Mouse (Mus musculus) mesoderm, embryonic 11.5 days (tissue): Measurements from ENCODE around the gene Tob2.

Source experiments
- DNase-seq: peaks from one replicate; pipeline ENCODE4 v3.0.0-alpha.2; 2012; ENCODE audit warnings: low read depth, low spot score

The Tob2 gene

DNA sequence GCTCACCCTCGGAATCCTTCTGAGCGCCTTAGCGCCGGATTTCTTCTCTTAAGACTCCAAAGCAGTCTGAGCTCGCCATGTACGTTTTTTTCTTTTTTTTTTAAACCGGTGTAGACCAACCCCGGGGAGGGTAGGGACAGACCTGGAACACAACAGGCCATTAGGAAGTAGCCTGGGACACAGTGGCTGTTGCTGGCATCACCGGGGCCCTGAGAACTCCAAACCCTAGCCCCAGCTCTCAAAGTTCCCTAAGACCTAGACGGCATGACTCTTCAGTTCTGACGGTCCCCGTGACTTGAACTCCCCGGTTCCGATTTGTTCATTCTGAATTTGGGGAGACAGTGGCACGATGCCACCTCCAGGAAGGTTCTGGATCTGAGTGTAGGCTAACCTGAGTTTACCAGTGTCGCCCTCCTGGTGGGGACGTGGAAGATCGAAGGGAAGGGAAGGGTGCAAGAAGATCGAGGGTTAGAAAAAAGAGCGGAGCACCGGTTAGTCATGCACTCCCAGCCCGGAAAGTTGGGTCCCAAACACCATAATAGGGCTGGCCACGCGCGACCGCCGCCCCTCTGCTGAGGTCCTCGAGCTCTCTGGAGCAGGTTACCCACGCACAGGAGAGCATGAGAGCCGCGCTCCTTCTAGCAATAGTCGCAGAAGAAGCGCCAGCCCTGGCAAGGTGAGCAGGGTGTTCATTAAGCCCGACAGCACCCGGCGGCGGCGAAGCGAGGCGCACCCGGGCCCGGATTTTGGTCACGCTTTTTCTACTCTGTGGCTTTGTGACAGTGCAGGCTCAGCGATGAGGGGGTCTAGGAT lies at the start of gene Tob2:
Gene Tob2 (minus strand): TSS at position 280 of the 813 bp plus-strand sequence.
- peak; percentile 11 for DNase-seq

DNA sequence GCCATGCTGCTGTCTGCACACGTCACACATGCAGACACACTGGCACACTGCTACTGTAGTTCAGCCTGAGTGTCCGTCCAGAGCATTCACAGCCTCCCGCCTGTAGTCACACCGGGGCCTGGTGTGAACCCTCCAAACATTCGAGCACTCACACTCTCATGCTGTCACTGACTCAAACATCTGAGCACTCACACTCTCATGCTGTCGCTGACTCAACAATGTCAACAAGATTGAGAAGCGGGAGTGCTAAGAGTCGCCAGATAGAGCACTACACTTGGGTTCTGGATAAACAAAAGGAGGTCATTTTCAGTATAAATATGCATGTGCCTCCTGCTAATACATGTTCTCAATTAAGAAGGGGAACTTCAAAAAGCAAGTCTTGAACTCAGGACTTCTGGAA lies 49.4 kb upstream of the Tob2 start:
- DNase-seq, result no peak

DNA sequence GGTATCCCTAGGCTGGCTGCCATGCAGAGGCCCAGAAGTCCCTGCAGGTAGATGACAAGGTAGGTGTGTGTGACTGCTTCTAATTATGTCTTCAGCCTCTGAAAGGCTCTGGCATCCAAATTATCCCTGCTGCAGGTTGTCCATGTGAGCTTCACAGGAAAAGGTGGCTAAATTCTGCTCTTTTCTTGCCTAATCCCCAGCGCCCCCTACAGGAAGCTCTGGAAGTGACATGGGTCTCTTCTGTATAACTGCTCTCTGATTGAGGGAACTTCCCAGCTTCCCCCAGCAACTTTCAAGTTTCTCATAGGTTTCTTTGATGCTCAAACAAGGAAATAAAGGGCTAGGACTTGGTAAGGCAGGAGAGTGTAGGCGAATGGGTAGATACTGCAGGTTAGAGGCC lies 46.3 kb upstream of the Tob2 start:
- peak; percentile 67 for DNase-seq

DNA sequence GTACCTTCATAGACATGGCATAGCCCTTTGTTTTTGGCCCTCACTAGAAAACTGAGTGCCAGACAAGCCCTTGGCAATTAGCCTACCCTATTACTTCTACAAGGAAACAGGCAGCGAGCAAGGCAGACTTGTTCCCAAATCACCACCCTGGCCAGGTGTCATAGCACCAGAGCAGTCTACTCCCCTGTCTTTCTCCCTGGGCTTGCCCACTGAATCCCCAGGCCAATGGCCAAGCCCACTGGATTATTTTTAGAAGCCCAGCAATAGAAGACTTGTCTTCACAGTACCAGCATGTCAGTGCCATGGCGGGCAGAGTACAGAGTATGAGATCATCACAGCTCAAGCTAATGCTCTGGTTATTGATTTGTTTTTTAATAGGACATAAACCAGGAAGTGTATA lies 40.2 kb upstream of the Tob2 start:
- no peak for DNase-seq

DNA sequence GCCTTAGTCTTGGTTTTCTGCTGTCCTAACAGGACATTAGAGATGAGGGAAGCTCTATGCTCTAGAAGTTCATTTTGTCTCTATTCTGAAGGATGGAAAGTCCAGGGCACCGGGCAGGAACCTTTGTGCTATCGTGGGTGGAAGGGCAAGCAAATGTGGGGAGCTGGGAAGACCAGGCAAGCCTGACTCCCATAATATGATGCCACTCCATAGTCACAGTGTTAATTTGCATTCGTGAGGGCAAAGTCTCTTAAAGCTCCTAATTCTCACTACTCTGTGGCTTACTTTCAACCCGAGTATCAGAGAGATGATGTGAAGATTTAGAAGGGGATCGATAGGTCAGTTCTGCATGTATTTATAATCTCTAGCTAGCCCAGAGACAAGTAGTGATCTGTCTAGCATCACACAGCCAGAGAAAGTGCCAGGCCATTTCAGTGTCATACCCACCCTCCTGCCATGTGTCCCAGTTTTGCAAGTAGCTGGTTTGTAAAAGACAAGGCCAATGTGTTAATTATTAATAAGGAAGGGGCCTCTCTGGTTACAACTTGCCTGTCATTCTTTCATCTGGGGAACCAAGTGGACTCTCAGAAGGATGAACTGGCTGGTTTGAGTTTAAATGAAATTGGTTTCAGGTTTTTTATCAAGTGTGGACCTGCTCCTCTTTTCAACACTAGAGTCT lies 39.1 kb upstream of the Tob2 start:
- no peak for DNase-seq

DNA sequence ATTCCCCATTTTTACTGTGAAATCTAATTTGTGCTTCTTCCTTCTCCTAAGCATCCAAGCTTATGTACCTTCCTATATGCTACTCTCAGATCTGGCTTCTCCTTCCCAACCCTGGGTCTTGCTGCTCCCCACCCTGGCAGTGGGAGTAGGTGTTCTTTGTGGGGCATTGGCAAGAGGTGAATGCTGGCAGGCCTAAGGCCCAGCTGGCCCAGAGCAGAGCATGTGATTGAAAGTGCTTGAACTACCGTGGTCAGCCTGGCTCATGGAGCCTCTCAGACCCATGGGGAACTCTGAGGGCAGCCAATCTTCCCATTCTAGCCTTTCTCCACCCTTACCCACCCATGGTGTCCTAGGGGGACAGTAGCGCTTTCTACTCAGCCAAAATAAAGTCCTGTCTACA lies 37.8 kb upstream of the Tob2 start:
- no peak for DNase-seq

DNA sequence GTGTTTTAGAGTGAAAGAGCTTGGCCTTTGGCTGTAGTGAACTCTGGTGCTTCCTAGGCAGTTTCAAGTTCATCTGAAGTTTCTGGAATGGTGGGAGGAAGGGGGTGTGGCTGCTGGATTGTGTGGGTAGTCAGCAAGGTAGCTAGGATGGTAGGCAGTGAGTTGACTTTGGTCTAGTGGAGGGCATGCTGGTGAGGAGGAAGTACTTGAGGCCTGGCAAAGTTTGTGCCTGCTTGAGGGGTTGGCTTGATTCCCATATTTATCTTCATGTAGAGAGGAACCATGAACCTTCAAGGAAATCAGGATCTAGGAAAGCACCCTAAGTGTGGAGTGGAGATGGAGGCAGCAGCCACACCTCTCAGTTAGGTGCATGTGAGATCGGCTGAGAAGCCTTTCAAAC lies 35.4 kb upstream of the Tob2 start:
- no peak for DNase-seq

DNA sequence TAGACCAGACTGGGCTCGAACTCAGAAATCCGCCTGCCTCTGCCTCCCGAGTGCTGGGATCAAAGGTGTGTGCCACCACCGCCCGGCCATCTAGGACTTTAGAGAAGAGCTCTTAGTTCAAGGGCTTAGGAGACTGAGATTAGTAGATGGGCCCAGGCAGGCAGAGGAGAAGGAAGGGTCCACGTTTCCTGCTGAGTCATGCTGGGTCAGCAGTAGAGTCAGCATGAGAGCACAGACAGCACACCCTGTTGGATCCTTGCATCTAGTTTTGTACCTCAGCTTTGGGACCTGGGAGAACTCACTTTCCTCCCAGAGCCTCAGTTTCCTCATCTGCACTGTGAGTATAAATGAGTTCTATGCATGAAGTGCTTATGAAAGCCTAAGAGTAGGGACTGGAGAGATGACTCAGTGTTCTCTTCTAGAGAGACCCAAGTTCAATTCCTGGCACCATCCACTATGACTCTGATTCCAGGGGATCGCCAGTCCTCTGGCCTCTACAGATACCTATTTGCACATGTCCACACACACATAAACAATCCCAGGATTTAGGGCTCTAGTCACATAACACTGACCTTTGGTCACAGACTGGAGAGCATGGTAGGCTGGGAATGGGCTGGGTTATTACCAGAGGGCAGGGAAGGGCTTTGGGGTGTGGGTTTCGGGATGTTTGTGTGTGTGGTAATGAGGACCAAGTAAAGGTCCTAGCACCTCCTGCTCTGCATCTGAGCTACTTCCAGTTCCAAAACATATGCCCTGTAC lies 33.4 kb upstream of the Tob2 start:
- peak; percentile 7 for DNase-seq

DNA sequence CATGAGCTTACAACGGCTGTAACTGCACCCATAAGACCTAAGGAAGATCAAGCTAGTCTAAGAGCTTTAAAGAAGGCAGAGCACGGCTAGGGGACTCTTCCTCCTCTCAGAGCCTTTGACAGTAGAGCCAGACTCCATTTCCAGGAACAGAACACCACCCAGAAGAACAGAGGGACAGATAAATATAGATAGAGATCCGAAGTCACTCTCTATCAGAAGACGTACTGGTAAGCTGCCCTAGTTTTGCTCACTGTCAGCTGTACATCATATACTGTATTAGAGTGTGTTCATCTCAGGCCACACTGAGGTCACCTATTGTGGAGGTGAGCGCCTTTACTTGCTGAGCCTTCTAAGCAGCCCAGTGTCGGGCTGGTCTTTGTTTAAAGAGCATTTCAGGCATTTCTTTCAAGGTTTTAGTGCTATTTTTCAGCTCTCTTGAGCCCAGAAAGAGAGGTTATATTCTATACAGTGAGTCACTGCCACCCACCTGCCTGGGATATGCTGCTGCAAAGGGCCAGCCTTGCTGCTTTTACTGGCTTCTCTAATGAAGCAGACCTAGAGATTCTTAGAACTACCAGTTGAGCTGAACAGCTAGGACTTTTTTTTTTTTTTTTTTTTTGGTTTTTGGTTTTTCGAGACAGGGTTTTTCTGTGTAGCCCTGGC lies 32.7 kb upstream of the Tob2 start:
- no peak for DNase-seq

DNA sequence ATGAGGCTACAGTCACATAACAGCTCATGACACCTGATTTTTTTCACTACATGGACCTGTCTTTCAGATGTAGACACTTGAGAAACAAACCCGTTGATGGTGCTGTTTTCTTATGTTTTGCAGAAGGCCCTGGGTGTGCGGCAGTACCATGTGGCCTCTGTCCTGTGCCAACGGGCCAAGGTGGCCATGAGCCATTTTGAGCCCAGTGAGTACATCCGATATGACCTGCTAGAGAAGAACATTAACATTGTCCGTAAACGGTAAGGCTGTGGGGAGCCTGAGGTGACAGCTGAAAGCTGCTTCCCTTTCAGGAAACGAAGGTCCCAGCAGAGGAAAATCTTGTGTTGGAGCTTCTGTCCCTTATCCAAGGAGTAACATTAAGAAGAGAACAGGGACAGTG lies 30.6 kb upstream of the Tob2 start:
- DNase-seq, result no peak

DNA sequence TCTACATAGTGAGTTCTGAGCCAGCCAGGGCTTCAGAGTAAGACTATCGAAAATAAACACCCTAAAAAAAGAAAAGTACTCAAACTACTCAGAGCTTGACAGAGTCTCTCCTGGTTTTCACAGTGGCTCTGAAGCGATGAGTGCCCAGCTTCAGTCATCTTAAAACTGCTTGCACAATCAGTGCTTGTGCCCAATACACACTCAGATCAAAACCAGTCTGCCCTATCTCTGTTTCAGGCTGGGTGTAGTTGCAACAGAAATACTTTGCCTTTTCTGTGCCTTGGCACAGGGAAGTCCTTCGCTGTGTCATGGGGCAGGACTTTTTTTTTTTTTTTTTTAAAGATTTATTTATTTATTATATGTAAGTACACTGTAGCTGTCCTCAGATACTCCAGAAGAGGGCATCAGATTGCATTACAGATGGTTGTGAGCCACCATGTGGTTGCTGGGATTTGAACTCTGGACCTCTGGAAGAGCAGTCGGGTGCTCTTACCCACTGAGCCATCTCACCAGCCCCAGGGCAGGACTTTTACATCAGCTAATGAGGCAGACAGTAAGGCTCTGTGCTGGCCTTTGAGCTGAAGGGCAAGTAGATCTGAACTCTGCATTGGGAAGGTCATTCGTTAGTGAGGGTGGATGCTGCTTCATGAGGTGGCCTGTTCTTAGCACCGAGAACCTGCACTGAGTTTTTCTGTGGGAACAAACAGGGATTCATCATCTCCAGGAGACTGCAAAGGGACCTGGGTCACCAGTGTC lies 28.4 kb upstream of the Tob2 start:
- DNase-seq, result no peak

DNA sequence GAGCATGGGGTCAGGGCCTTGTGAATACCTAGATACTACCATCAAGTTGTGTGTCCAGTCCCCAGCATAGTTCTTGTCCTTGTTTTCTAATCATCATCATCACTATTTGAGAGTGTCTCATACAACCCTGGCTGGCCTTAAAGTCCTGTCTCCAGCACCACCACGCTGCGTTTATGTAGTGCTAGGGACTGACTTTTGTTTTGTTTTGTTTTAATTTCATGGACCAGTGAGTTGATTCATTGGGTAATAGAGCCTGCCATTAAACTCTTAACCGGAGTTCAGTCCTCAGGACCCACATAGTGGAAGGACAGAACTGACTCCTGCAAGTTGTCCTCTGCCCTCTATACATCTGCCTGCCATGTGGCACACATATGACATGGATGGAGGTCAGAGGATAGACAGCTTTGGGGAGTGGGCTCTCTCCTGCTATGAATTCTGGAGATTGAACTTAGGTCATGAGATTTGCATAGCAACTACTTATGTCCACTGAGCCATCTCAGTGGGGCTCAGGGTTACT lies 26.9 kb upstream of the Tob2 start:
- no peak for DNase-seq

DNA sequence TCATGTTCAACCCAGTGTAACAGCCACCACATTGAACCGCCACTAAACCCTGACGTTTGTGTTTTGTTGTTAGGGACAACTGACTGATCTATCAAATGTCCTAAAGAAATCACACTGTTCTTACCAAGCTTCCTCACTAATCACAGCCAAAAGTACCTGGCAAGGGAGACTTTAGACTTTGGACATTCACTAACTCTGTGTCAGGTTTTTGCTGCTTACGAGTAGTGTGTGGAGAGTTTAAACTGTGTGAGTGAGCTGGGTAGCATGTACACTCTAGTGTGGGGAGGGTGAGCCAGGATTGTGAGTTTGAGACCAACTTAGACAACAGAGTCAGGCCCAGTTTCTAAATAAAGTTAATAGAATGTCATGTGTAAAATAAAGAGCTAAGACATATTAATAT lies 23.8 kb upstream of the Tob2 start:
- DNase-seq, result no peak

DNA sequence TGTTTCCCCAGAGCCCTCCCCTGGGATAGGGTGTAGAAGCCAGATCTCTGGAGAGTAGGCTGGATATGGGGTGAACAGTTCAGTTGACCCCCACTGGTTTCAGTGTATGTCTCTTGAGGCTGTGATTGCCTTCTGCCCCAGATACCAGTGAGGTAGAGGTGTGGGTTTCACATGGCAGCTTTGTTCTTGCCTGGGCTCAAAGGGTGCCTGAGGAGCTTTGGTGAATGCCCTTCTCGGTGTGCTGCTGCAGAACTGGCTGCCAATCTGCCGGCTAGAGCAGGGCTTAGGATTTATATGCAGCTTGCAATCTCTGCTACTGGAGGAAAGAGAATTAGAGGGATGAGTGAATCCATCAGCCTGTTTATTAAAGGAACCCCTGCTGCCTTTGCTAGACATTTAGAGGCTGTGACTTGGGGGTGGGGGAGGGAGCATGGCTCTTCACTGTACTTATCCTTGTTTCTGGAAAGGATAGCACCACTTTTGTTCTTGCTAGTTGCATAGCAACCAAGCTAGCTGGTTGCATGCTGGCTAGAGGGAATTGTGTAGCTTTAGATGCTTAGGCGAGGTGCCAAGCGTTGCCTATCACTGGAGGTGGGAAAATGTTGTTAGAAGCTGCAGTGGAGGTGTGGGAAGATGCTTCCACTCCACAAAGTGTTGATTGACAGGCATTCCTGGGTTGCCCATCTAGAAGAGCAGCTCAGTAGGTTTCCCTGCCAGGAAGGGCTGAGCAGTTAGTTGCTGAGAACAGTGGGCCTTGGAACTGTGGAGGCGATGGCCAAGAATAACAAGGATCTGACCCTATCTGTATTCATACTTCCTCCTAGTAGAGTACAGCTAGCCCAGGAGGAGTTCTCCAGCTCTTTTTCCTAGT lies 21.2 kb upstream of the Tob2 start:
- DNase-seq, result no peak

DNA sequence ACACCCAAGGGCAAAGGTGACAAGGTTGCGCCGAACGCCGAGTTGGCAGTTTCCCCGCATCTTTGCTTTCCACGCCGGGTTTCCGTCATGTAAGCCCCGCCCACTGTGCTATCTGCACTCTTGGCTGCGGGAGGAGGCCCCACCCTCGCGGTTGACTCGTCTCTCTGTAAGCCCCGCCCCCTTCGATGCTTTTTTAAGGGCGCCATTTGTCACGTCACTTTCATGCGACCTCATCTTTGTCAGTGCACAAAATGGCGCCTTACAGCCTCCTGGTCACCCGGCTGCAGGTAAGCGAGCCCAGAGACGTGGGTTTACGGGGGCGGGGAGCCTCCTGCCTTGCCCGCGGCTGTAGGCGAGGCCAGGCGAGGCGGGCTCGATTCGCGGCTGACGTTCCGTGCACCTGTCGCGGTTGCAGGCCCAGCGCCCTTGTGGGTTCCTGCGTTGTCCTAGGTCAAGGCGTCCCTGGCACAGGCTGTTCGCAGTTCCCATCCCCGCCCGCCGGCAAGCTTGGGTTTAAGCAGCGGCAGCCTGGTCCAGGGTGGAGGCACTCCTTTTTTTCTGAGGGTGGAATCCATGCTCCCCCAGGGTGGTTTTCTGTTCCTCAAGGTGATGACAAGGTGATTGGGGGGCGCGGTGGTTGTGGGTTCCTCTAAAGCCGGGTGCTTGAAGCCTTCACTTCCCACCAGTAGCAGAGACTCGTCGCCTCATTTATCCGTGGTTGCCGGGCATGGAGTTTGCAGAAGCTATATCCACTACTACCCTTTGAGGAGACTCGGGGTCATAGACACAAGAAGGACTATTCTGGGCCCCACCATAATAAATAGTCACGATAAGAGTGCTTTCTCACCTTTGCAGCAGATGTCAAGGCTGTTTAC lies 13.9 kb upstream of the Tob2 start, which contains the start of gene Aco2:
Gene Aco2 (plus strand): TSS at position 48 of the 875 bp plus-strand sequence.
- DNase-seq, result peak; percentile 99

DNA sequence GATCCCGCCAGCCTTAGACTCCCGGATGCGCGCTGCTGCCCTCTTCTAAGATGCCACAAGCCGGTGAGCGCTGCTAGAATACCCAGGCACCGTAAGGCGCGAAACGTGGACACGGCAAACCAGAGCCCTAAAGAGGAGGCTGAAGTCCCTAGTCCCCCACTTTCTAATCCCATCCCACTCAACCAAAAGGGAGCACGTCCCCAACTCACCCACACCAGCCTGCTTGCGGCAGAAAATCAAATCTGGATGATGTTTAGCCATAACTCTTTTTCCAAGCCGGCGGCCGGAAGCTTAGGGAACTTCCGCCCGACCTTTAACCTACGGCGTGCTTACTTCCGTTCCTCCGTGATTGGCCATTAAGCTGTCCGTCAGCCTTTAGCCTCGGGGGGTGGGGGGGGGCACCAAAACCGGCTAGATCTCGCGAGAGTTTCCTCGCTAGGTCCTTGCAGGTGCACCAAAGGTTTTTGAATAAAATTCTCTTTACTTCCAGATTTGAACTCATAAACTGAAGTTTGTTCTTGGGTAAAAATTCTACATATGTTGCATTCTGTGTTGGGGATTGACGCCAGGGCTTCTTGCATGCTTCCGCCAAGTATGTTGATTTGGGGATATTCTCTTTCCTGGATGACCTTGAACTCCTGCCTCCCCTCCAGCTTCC lies 13.1 kb upstream of the Tob2 start, which contains the start of gene Phf5a:
Gene Phf5a (minus strand): TSS at position 308 of the 658 bp plus-strand sequence.
- peak; percentile 98 for DNase-seq

DNA sequence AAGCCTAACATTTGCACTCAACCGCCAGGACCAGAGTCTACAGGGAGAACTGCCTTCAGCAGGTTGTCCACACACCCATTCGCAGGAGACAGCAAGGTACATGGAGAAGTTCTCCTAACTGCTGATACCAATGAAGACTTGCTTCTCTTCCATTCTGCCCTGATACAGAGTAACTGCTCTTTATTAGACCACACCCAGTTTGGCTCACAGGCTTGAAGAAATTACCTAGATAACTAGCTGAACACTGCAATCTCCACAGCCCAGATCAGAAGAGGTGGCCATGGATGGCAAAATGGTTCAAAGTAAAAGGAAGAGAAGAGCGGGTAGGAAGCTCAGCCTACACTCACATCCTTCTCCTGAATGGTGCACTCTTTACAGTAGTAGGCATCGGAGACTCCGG lies 11.4 kb upstream of the Tob2 start:
- no peak for DNase-seq

DNA sequence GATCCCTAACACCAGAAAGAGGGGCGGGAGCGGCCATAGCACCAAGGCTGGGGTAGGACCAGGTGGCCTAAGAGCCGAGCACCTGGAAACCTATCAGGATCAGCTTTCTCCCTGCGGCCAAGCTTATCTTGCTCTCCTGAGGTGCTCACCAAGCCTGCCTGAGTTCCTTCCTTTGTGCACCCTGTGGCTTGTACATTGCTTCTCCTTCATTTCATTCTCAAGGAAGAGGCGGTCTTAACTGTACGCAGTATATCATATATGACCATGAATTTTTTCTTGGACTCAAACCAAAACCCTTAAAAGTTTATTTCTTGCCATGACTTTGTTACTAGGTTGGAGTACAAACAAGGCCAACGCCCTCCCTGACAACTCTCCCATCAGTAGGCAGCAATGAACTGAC lies 5.6 kb upstream of the Tob2 start:
- no peak for DNase-seq
